Mouse (Mus musculus) liver, embryonic 14.5 days (tissue): ENCODE data around the gene Fmnl1.

Experiments used
- CTCF ChIP-seq: IDR thresholded peaks from 2 replicates; pipeline ENCODE4 v1.5.1; 2016; ENCODE audit warnings: antibody characterized with exemption, low read depth, control low read depth
- EP300 ChIP-seq: IDR thresholded peaks from 2 replicates; pipeline ENCODE4 v1.6.1; 2016; ENCODE audit warnings: antibody characterized with exemption, low read depth

DNA sequence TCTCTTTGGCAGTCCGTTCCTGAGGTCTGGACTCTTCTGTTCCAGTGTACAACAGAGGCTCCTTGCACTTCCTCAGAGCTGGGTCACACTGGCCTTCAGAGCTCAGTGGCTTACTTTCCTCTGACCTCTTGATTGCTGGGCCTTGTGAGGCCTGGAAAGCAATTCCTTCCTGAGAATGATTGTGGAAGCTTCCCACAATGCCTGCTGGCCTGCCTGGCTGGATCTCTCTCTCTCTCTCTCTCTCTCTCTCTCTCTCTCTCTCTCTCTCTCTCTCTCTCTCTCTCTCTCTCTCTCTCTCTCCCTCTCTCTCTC, 29.0 kb upstream of the Fmnl1 start:
- no peak for TF ChIP-seq CTCF
- no peak for TF ChIP-seq EP300
